Mouse (Mus musculus) spleen, embryonic (tissue): ENCODE measurements around the gene Spin1.

Experiments used
- CTCF ChIA-PET: fragments of 350-600 bp; sonication (Branson Sonifier 250); formaldehyde crosslinking; loops from one replicate; lab custom pipeline; 2022; lab: Charles Lee

Spin1 gene

DNA sequence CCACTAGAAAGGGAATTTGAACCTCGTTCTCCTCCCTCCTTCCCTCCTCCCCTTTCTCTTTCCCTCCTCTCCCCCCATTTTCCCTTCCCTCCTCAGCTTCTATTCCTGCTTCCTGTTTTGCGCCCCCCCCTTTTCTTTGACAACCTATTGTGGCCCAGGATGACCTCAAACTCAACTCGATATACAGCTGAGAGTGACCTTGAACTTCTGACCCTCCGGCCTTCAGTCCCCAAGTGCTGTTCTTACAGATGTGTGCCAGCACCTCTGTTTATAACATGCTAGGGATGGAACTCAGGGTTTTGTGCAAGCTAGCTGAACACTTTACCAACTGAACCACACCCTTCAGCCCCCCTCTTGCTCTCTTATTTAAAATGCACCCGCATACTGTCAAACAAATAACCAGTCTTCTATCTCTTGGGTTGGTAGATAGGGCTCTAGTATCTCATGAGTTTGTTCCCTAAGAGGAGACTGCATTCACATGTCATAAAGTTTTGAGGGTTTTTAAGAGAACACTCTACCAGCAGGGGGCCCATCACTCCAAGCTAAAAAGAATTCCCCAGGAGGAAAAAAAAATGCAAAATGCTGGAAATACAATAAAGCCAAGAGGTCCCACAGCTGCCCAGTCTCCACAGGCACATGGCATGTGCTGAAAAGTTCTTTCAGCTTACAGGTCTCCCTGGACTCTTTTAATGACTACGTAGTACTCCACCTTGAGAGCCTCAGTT, 90.9 kb downstream of the Spin1 start:
- CTCF ChIA-PET: interaction anchor here (0.6 to 0.7 kb wide), 3 partner anchors 165 to 232 kb away, joined by 3 to 28 read pairs (median 5); no protein-coding TSS in a partner anchor

DNA sequence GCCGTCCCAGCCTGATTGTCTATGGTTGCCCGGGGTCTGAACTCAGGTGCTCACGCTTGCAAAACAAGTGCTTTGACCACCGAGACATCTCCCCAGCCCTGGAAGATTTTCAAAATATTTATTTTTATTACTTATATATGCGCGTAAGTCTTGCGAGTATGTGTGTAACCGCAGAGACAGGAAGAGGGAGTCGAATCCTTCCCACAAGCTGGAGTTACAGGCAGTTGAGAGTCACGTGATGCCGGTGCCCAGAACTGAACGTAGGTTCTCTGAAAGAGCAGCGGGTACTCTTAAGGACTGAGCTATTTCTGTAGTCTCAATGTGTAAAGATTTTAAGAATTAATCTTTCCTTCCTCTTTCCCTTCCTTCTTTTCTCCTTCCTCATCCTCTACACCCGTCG, 93.2 kb downstream of the Spin1 start:
- CTCF ChIA-PET: interaction anchor here (0.6 kb wide), 1 partner anchor 1323 kb away, joined by 4 read pairs; no protein-coding TSS in a partner anchor

GRCm38 (mm10) chr13:51197699-51198098, 97.0 kb downstream of the Spin1 start:
- CTCF ChIA-PET: interaction anchor here (0.7 kb wide), 1 partner anchor 109 kb away, joined by 3 read pairs; no protein-coding TSS in a partner anchor

- CTCF ChIA-PET: interaction anchor here (0.5 to 0.7 kb wide), 2 partner anchors 110 to 489 kb away, joined by 3 to 10 read pairs; no protein-coding TSS in a partner anchor
Measured at GRCm38 (mm10) chr13:51198186-51198585, 97.5 kb downstream of the Spin1 start.
